Mouse (Mus musculus): Measurements from ENCODE around the gene Fam78b.

- no peak for TF ChIP-seq CTCF (IDR thresholded peaks at IDR 0.05; ENCODE audit: control insufficient read depth, insufficient read depth, insufficient replicate concordance, low read depth, low read length)
- TF ChIP-seq POLR2A (IDR thresholded peaks at IDR 0.05; ENCODE audit: control insufficient read depth, low read depth, low read length), result no peak
These were observed 65.7 kb downstream of the Fam78b start for GRCm38 (mm10) chr1:167066933-167067341.

Data from testis, adult 2 months (tissue).